Mouse (Mus musculus): ENCODE measurements around the gene Prkcd.

GRCm38 (mm10) chr14:30618746-30619275 lies 7.2 kb downstream of the Prkcd start:
- TF ChIP-seq POLR2A (IDR thresholded peaks at IDR 0.05; ENCODE audit: low read depth, low read length) (no peak), CTCF (IDR thresholded peaks at IDR 0.05; ENCODE audit: extremely low read depth, insufficient read length, insufficient replicate concordance, low read depth, low read length) (no peak)

Measured in small intestine, adult 2 months (tissue).